Mouse (Mus musculus): ENCODE measurements around the gene Acd. TPM values are rescaled to one million over a fixed set of nuclear protein-coding genes. Genes with fewer than 3 reads are reported as not detected.

The Acd gene
- polyA plus RNA-seq, 1 experiment from 2014 or later, result 76.7 TPM

- 80% methylated on average over 12 of the region's 12 CpGs for WGBS
- Histone ChIP-seq H3K4me1 (ENCODE audit: control insufficient read depth, insufficient read depth, low read length) (peaks cover 17% of the 10 kb centered on the region), H3K36me3 (ENCODE audit: control insufficient read depth, insufficient read depth, low read length) (peaks cover 8% of the 10 kb centered on the region), H3K9ac (ENCODE audit: low read length) (no peak overlapping the region), H3K27me3 (ENCODE audit: control insufficient read depth, insufficient read depth, low read length) (no peaks in the 10 kb centered on the region), H3K9me3 (ENCODE audit: control insufficient read depth, low read length) (no peaks in the 10 kb centered on the region), H3K4me2 (ENCODE audit: low read depth) (peak overlapping the region; percentile 88), H3K4me3 (ENCODE audit: low read depth, low read length) (no peak overlapping the region; the same call in 1 of the 2 replicates), H3K27ac (ENCODE audit: low read depth, low read length) (no peak overlapping the region)
- ATAC-seq (ENCODE audit: insufficient read depth, low FRiP score, low TSS enrichment) (no peak), DNase-seq (ENCODE audit: low spot score) (no peak)
Observed at GRCm38 (mm10) chr8:105706426-105706825, 5.5 kb upstream of the Acd start.

- Histone ChIP-seq H3K4me2 (ENCODE audit: low read depth) (no peak overlapping the region), H3K27ac (ENCODE audit: low read depth, low read length) (no peak overlapping the region), H3K36me3 (ENCODE audit: control insufficient read depth, insufficient read depth, low read length) (peaks cover 8% of the 10 kb centered on the region), H3K9me3 (ENCODE audit: control insufficient read depth, low read length) (no peaks in the 10 kb centered on the region), H3K4me3 (ENCODE audit: low read depth, low read length) (no peak overlapping the region), H3K27me3 (ENCODE audit: control insufficient read depth, insufficient read depth, low read length) (no peaks in the 10 kb centered on the region), H3K9ac (ENCODE audit: low read length) (no peak overlapping the region), H3K4me1 (ENCODE audit: control insufficient read depth, insufficient read depth, low read length) (peaks cover 22% of the 10 kb centered on the region)
- 91% methylated on average over 6 of the region's 6 CpGs for WGBS
- ATAC-seq (ENCODE audit: insufficient read depth, low FRiP score, low TSS enrichment), result no peak
- no peak for DNase-seq (ENCODE audit: low spot score)
Observed at GRCm38 (mm10) chr8:105704955-105705354, 4.1 kb upstream of the Acd start.

- H3K27me3 ChIP-seq (ENCODE audit: control insufficient read depth, insufficient read depth, low read length), result no peaks in the 10 kb centered on the region
- no peak for DNase-seq (ENCODE audit: low spot score)
- no peak overlapping the region for H3K27ac ChIP-seq (ENCODE audit: low read depth, low read length)
- peaks cover 8% of the 10 kb centered on the region for H3K36me3 ChIP-seq (ENCODE audit: control insufficient read depth, insufficient read depth, low read length)
- H3K4me2 ChIP-seq (ENCODE audit: low read depth), result no peak overlapping the region
- no peak overlapping the region for H3K4me3 ChIP-seq (ENCODE audit: low read depth, low read length)
- WGBS, result 94% methylated on average over 34 of the region's 34 CpGs
- no peak overlapping the region for H3K9ac ChIP-seq (ENCODE audit: low read length)
- no peak for ATAC-seq (ENCODE audit: insufficient read depth, low FRiP score, low TSS enrichment)
- H3K4me1 ChIP-seq (ENCODE audit: control insufficient read depth, insufficient read depth, low read length), result peaks cover 22% of the 10 kb centered on the region
- H3K9me3 ChIP-seq (ENCODE audit: control insufficient read depth, low read length), result no peaks in the 10 kb centered on the region
Observed at GRCm38 (mm10) chr8:105704146-105704812, 3.4 kb upstream of the Acd start.

- no peak overlapping the region for H3K9ac ChIP-seq (ENCODE audit: low read length)
- H3K27me3 ChIP-seq (ENCODE audit: control insufficient read depth, insufficient read depth, low read length), result no peaks in the 10 kb centered on the region
- 91% methylated on average over 24 of the region's 24 CpGs for WGBS
- no peak overlapping the region for H3K4me3 ChIP-seq (ENCODE audit: low read depth, low read length)
- H3K9me3 ChIP-seq (ENCODE audit: control insufficient read depth, low read length), result no peaks in the 10 kb centered on the region
- H3K27ac ChIP-seq (ENCODE audit: low read depth, low read length), result no peak overlapping the region
- ATAC-seq (ENCODE audit: insufficient read depth, low FRiP score, low TSS enrichment) (no peak), DNase-seq (ENCODE audit: low spot score) (no peak)
- H3K4me1 ChIP-seq (ENCODE audit: control insufficient read depth, insufficient read depth, low read length), result peaks cover 22% of the 10 kb centered on the region
- H3K36me3 ChIP-seq (ENCODE audit: control insufficient read depth, insufficient read depth, low read length), result peaks cover 11% of the 10 kb centered on the region
- H3K4me2 ChIP-seq (ENCODE audit: low read depth), result no peak overlapping the region
Observed at GRCm38 (mm10) chr8:105702731-105703415, 2.0 kb upstream of the Acd start.

- peak overlapping the region; percentile 33 for H3K9ac ChIP-seq (ENCODE audit: low read length)
- no peaks in the 10 kb centered on the region for H3K27me3 ChIP-seq (ENCODE audit: control insufficient read depth, insufficient read depth, low read length)
- no peaks in the 10 kb centered on the region for H3K9me3 ChIP-seq (ENCODE audit: control insufficient read depth, low read length)
- H3K4me1 ChIP-seq (ENCODE audit: control insufficient read depth, insufficient read depth, low read length), result peaks cover 21% of the 10 kb centered on the region
- peak overlapping the region; percentile 56 for H3K4me3 ChIP-seq (ENCODE audit: low read depth, low read length)
- ATAC-seq (ENCODE audit: insufficient read depth, low FRiP score, low TSS enrichment) (peak; percentile 3; the same call in 1 of the 2 replicates), DNase-seq (ENCODE audit: low spot score) (peak; percentile 36)
- WGBS, result 42% methylated on average over 18 of the region's 18 CpGs
- H3K36me3 ChIP-seq (ENCODE audit: control insufficient read depth, insufficient read depth, low read length), result peaks cover 13% of the 10 kb centered on the region
- peak overlapping the region; percentile 90 for H3K4me2 ChIP-seq (ENCODE audit: low read depth)
- peak overlapping the region; percentile 42 for H3K27ac ChIP-seq (ENCODE audit: low read depth, low read length)
Observed at GRCm38 (mm10) chr8:105702001-105702401, 1.1 kb upstream of the Acd start.

GRCm38 (mm10) chr8:105700566-105700965, 336 bp downstream of the Acd start:
- H3K9me3 ChIP-seq (ENCODE audit: control insufficient read depth, low read length), result no peaks in the 10 kb centered on the region
- peak overlapping the region; percentile 90 for H3K4me2 ChIP-seq (ENCODE audit: low read depth)
- 0% methylated on average over 21 of the region's 21 CpGs for WGBS
- peak; percentile 33 for ATAC-seq (ENCODE audit: insufficient read depth, low FRiP score, low TSS enrichment)
- H3K9ac ChIP-seq (ENCODE audit: low read length), result peak overlapping the region; percentile 62
- H3K4me3 ChIP-seq (ENCODE audit: low read depth, low read length), result peak overlapping the region; percentile 56
- H3K4me1 ChIP-seq (ENCODE audit: control insufficient read depth, insufficient read depth, low read length), result peaks cover 13% of the 10 kb centered on the region
- H3K27me3 ChIP-seq (ENCODE audit: control insufficient read depth, insufficient read depth, low read length), result no peaks in the 10 kb centered on the region
- H3K36me3 ChIP-seq (ENCODE audit: control insufficient read depth, insufficient read depth, low read length), result peaks cover 16% of the 10 kb centered on the region
- no peak overlapping the region for H3K27ac ChIP-seq (ENCODE audit: low read depth, low read length)
- DNase-seq (ENCODE audit: low spot score), result no peak

GRCm38 (mm10) chr8:105699488-105700215, 1.2 kb downstream of the Acd start:
- Histone ChIP-seq H3K4me2 (ENCODE audit: low read depth) (peak overlapping the region; percentile 90), H3K36me3 (ENCODE audit: control insufficient read depth, insufficient read depth, low read length) (peaks cover 16% of the 10 kb centered on the region), H3K9me3 (ENCODE audit: control insufficient read depth, low read length) (no peaks in the 10 kb centered on the region), H3K4me3 (ENCODE audit: low read depth, low read length) (peak overlapping the region; percentile 56), H3K4me1 (ENCODE audit: control insufficient read depth, insufficient read depth, low read length) (peaks cover 13% of the 10 kb centered on the region), H3K27me3 (ENCODE audit: control insufficient read depth, insufficient read depth, low read length) (no peaks in the 10 kb centered on the region), H3K9ac (ENCODE audit: low read length) (no peak overlapping the region; the same call in 1 of the 2 replicates), H3K27ac (ENCODE audit: low read depth, low read length) (no peak overlapping the region)
- ATAC-seq (ENCODE audit: insufficient read depth, low FRiP score, low TSS enrichment), result no peak
- 91% methylated on average over 11 of the region's 11 CpGs for WGBS
- no peak for DNase-seq (ENCODE audit: low spot score)

- Histone ChIP-seq H3K27me3 (ENCODE audit: control insufficient read depth, insufficient read depth, low read length) (no peaks in the 10 kb centered on the region), H3K9me3 (ENCODE audit: control insufficient read depth, low read length) (no peaks in the 10 kb centered on the region), H3K9ac (ENCODE audit: low read length) (no peak overlapping the region), H3K4me2 (ENCODE audit: low read depth) (no peak overlapping the region), H3K4me3 (ENCODE audit: low read depth, low read length) (no peak overlapping the region), H3K27ac (ENCODE audit: low read depth, low read length) (no peak overlapping the region), H3K4me1 (ENCODE audit: control insufficient read depth, insufficient read depth, low read length) (peaks cover 16% of the 10 kb centered on the region), H3K36me3 (ENCODE audit: control insufficient read depth, insufficient read depth, low read length) (peaks cover 12% of the 10 kb centered on the region)
- ATAC-seq (ENCODE audit: insufficient read depth, low FRiP score, low TSS enrichment) (no peak), DNase-seq (ENCODE audit: low spot score) (no peak)
- WGBS, result 90% methylated on average over 5 of the region's 5 CpGs
Observed at GRCm38 (mm10) chr8:105698734-105699133, 2.2 kb downstream of the Acd start.
